Mouse (Mus musculus) embryo, embryonic 9.5 days (tissue): ENCODE measurements around the gene Tmem252.

Experiments
- DNase-seq: peaks from one replicate; pipeline ENCODE4 v3.0.0-alpha.2; 2017; ENCODE audit errors: extremely low spot score

Gene Tmem252

DNA sequence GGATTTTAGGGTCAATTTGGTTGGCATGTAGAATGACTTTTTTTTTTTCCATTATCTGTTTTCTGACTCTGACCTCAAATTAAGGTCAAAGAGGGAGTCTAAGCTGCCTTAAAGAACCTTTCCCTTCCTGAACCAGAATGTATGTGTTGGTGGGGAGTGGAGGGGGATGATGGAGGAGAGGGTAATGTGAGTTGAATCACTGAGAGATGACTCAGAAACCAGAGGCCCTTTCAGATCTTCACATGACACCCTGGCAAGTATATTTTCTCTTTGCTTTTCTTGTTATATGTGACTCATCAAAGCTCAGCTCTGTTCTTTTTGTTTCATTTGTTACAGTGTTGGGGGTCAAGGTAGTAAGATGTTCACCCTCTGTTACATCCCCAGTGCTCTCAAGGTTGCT lies 46.6 kb downstream of the Tmem252 start:
- no peak for DNase-seq

DNA sequence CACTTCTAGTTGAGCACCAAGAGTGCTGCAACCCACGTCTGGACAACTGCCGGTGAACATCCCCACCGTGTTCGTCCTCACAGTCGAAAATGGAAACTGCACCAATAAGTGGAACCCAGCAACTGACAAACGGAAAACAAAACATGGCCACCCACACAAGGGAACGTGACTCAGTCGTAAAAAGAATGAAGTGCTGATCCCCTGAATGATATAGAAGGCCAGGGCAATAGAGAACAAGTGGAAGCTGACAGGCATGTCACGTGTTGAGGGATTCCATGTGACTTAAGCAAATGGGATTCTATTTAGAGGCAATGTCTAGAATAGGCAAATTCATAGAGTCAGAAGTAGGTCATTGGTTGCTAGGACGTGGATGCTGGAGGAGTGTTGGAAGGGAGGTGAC lies 50.6 kb downstream of the Tmem252 start:
- no peak for DNase-seq

DNA sequence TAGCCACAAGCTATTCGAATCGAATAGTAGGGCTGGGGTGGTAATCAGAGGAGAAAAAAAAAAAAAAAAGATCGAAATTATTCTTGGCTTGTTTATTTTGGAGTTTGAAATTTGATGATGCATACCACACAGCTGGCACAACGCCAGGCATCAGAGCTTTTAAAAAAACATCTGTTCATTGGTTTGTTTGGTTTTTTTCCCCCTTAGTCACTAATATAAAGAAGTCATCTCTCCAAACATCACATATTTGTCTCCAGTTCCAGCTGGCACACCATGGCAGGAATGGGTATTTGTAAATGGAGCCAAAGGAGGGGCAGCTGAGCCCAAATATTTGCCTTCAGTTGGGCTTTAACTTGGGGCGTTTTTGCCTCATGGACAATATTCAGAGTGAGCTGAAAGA lies 56.9 kb downstream of the Tmem252 start:
- DNase-seq: no peak
